16 mouse cellular contexts compared by ENCODE assay signal in genomic region chr9:107641666-107642065, GRCm38 (mm10). TPM values are rescaled to one million over a fixed set of nuclear protein-coding genes. Genes with fewer than 3 reads are reported as not detected.
DNase-seq lines count a peak whose midpoint lies in the region; ATAC-seq and TF ChIP-seq lines count a peak whose summit lies in the region.
"Had no signal": no experiment of that assay in that cellular context is flagged by ENCODE, and none has a peak within 500 bp of the region (broad histone marks: within the 10 kb centered on the region; RNA-seq: fewer than 3 reads in every experiment).

No protein-coding gene starts in this region.

- H3K4me1 ChIP-seq in midbrain, embryonic 10.5 days: peaks cover 69% of the 10 kb centered on the region
- H3K4me1 ChIP-seq in midbrain, embryonic 11.5 days (ENCODE audit: control insufficient read depth, insufficient read depth, low read length): peaks cover 36% of the 10 kb centered on the region
- peaks cover 3% of the 10 kb centered on the region; the same call in 1 of the 2 replicates for H3K4me1 ChIP-seq in bone marrow, adult 2 months (ENCODE audit: control insufficient read depth, insufficient read depth, low read length)
- peaks cover 28% of the 10 kb centered on the region for H3K4me1 ChIP-seq in limb, embryonic 12.5 days (replicated peaks)

- 35% methylated on average over 8 of the region's 8 CpGs for WGBS in midbrain, embryonic 10.5 days
- WGBS in midbrain, embryonic 11.5 days: 42% methylated on average over 8 of the region's 8 CpGs
- WGBS in bone marrow, adult 2 months: 78% methylated on average over 8 of the region's 8 CpGs
- 21% methylated on average over 8 of the region's 8 CpGs for WGBS in limb, embryonic 12.5 days

- H3K9me3 ChIP-seq in midbrain, embryonic 10.5 days (replicated peaks): no peaks in the 10 kb centered on the region
- no peaks in the 10 kb centered on the region for H3K9me3 ChIP-seq in midbrain, embryonic 11.5 days (ENCODE audit: control insufficient read depth, low read length)
- no peaks in the 10 kb centered on the region for H3K9me3 ChIP-seq in limb, embryonic 12.5 days
- H3K9me3 ChIP-seq: limb, embryonic 15.5 days; midbrain, embryonic 15.5 days had no signal

- DNase-seq in gastrocnemius, adult 2 months: no peak
- DNase-seq in gastrocnemius, postnatal 25 days: no peak
- no peak for DNase-seq in midbrain, embryonic 10.5 days (ENCODE audit: low spot score)
- DNase-seq in midbrain, embryonic 11.5 days (ENCODE audit: low spot score, missing footprints): no peak
- no peak for DNase-seq in cerebellum, adult 9-11 months
- no peak for DNase-seq in ovary, postnatal 36 days (ENCODE audit: low spot score)
- DNase-seq: cerebellum, adult 9-10 months; embryo, embryonic 11 days; heart, adult 2 months; heart, postnatal 10 days; liver, postnatal 0 days had no signal

- H3K27me3 ChIP-seq in midbrain, embryonic 10.5 days (ENCODE audit: low read depth, poor library complexity, severe bottlenecking): 0 out of 2 replicates have a peak, but pooled peaks cover 5% of the 10 kb centered on the region
- no peaks in the 10 kb centered on the region for H3K27me3 ChIP-seq in midbrain, embryonic 11.5 days (ENCODE audit: control insufficient read depth, insufficient read depth, low read length)
- no peaks in the 10 kb centered on the region for H3K27me3 ChIP-seq in limb, embryonic 12.5 days
- H3K27me3 ChIP-seq: limb, embryonic 15.5 days; midbrain, embryonic 15.5 days had no signal

- H3K36me3 ChIP-seq in midbrain, embryonic 10.5 days: no peaks in the 10 kb centered on the region
- no peaks in the 10 kb centered on the region for H3K36me3 ChIP-seq in midbrain, embryonic 11.5 days (ENCODE audit: control insufficient read depth, insufficient read depth, low read length)
- no peaks in the 10 kb centered on the region for H3K36me3 ChIP-seq in limb, embryonic 12.5 days
- H3K36me3 ChIP-seq: limb, embryonic 15.5 days; midbrain, embryonic 15.5 days had no signal

- H3K4me3 ChIP-seq in gastrocnemius, adult 2 months: no peak overlapping the region
- 0 out of 2 replicates have a peak overlapping the region, but pooled peaks have one; percentile 1 for H3K4me3 ChIP-seq in midbrain, embryonic 10.5 days
- no peak overlapping the region for H3K4me3 ChIP-seq in midbrain, embryonic 11.5 days (ENCODE audit: low read depth, low read length)
- no peak overlapping the region for H3K4me3 ChIP-seq in bone marrow, adult 2 months (replicated peaks; ENCODE audit: control insufficient read depth, low read depth, low read length)
- no peak overlapping the region for H3K4me3 ChIP-seq in limb, embryonic 12.5 days (replicated peaks)
- H3K4me3 ChIP-seq: heart, adult 2 months; limb, embryonic 15.5 days; midbrain, embryonic 15.5 days had no signal

- intact Hi-C loops in gastrocnemius, adult 2 months (cut with DNase I): loop anchor here (5.0 kb wide), 1 partner anchor 96 kb away; no protein-coding TSS in a partner anchor

- no peak for TF ChIP-seq POLR2A in bone marrow, adult 2 months (IDR thresholded peaks at IDR 0.05; ENCODE audit: borderline replicate concordance, control insufficient read depth, low read depth, low read length)

- no peak for ATAC-seq in midbrain, embryonic 11.5 days (ENCODE audit: low FRiP score)
- no peak for ATAC-seq in limb, embryonic 12.5 days (ENCODE audit: insufficient number of reproducible peaks, insufficient read depth, low FRiP score, low TSS enrichment, low read depth)
- ATAC-seq: liver, postnatal 0 days; midbrain, embryonic 15.5 days had no signal

- H3K9ac ChIP-seq in midbrain, embryonic 11.5 days (ENCODE audit: low read length): no peak overlapping the region
- H3K9ac ChIP-seq in limb, embryonic 12.5 days (replicated peaks): peak overlapping the region; percentile 31
- H3K9ac ChIP-seq: limb, embryonic 15.5 days; liver, postnatal 0 days; midbrain, embryonic 15.5 days had no signal

- no peak for TF ChIP-seq CTCF in gastrocnemius, adult 2 months (IDR thresholded peaks at IDR 0.05)
- no peak for TF ChIP-seq CTCF in bone marrow, adult 2 months (IDR thresholded peaks at IDR 0.05; ENCODE audit: control insufficient read depth, insufficient read depth, low read length)

- peak overlapping the region; percentile 29 for H3K27ac ChIP-seq in gastrocnemius, adult 2 months
- peak overlapping the region; percentile 83 for H3K27ac ChIP-seq in midbrain, embryonic 10.5 days (replicated peaks)
- no peak overlapping the region for H3K27ac ChIP-seq in midbrain, embryonic 11.5 days (ENCODE audit: low read depth, low read length)
- peak overlapping the region; percentile 78 for H3K27ac ChIP-seq in bone marrow, adult 2 months (ENCODE audit: control insufficient read depth, insufficient read depth, low read depth, low read length, poor library complexity)
- no peak overlapping the region for H3K27ac ChIP-seq in limb, embryonic 12.5 days
- H3K27ac ChIP-seq: limb, embryonic 15.5 days; midbrain, embryonic 15.5 days had no signal

- H3K4me2 ChIP-seq in midbrain, embryonic 11.5 days: no peak overlapping the region
- H3K4me2 ChIP-seq in limb, embryonic 12.5 days: no peak overlapping the region
- H3K4me2 ChIP-seq: limb, embryonic 15.5 days; midbrain, embryonic 15.5 days had no signal

RNA-seq across cellular contexts. Expression of gene Gnai2, which starts 6.5 kb away (rescaled TPM):
- total RNA-seq in gastrocnemius, adult 2 months (2021): 10 to 100 TPM; 59.9 to 77.7 TPM
- total RNA-seq in gastrocnemius, postnatal 25 days (2021): 10 to 100 TPM; 73.2 to 87.6 TPM
- 629 and 656 TPM in 2 replicates for polyA plus RNA-seq in midbrain, embryonic 10.5 days (2016; fragmentation: Nextera tagmentation; extraction: Ambion mirVana)
- 578 and 581 TPM in 2 replicates for polyA plus RNA-seq in midbrain, embryonic 11.5 days (2014; fragmentation: Nextera tagmentation; extraction: Ambion mirVana)
- polyA plus RNA-seq in bone marrow, adult 2 months (2011; ENCODE audit: insufficient read depth, insufficient read length, low replicate concordance, missing spikeins): 198 and 273 TPM in 2 replicates
- polyA plus RNA-seq in limb, embryonic 12.5 days (2016; fragmentation: Nextera tagmentation; extraction: Ambion mirVana): 400 and 416 TPM in 2 replicates

RNA-seq across cellular contexts. Expression of gene Slc38a3, which starts 27.7 kb away (rescaled TPM):
- total RNA-seq in gastrocnemius, adult 2 months (2021): 10 to 100 TPM; 60.8 to 94.7 TPM
- 10 to 100 TPM; 72.1 to 77.5 TPM for total RNA-seq in gastrocnemius, postnatal 25 days (2021)
- 9.3 and 11.6 TPM in 2 replicates for polyA plus RNA-seq in midbrain, embryonic 10.5 days (2016; fragmentation: Nextera tagmentation; extraction: Ambion mirVana)
- polyA plus RNA-seq in midbrain, embryonic 11.5 days (2014; fragmentation: Nextera tagmentation; extraction: Ambion mirVana): 11.2 and 11.7 TPM in 2 replicates
- polyA plus RNA-seq in bone marrow, adult 2 months (2011; ENCODE audit: insufficient read depth, insufficient read length, low replicate concordance, missing spikeins): 1.8 and 4.7 TPM in 2 replicates
- polyA plus RNA-seq in limb, embryonic 12.5 days (2016; fragmentation: Nextera tagmentation; extraction: Ambion mirVana): 3.5 and 5.0 TPM in 2 replicates

RNA-seq across cellular contexts. Expression of gene Sema3b, which starts 32.6 kb away (rescaled TPM):
- total RNA-seq in gastrocnemius, adult 2 months (2021): 10 to 100 TPM; 11.2 to 17.9 TPM
- 10 to 100 TPM; 18.1 to 19.4 TPM for total RNA-seq in gastrocnemius, postnatal 25 days (2021)
- 1.8 and 3.2 TPM in 2 replicates for polyA plus RNA-seq in midbrain, embryonic 10.5 days (2016; fragmentation: Nextera tagmentation; extraction: Ambion mirVana)
- 1.3 and 2.1 TPM in 2 replicates for polyA plus RNA-seq in midbrain, embryonic 11.5 days (2014; fragmentation: Nextera tagmentation; extraction: Ambion mirVana)
- polyA plus RNA-seq in bone marrow, adult 2 months (2011; ENCODE audit: insufficient read depth, insufficient read length, low replicate concordance, missing spikeins): 2.1 TPM in 1 of 2 replicates, not detected in the other
- 8.1 and 9.1 TPM in 2 replicates for polyA plus RNA-seq in limb, embryonic 12.5 days (2016; fragmentation: Nextera tagmentation; extraction: Ambion mirVana)

RNA-seq across cellular contexts. Expression of gene Gnat1, which starts 37.8 kb away (rescaled TPM):
- not detected for total RNA-seq in gastrocnemius, adult 2 months (2021)
- total RNA-seq in gastrocnemius, postnatal 25 days (2021): not detected
- polyA plus RNA-seq in midbrain, embryonic 10.5 days (2016; fragmentation: Nextera tagmentation; extraction: Ambion mirVana): 3.2 and 3.6 TPM in 2 replicates
- 1.1 and 1.4 TPM in 2 replicates for polyA plus RNA-seq in midbrain, embryonic 11.5 days (2014; fragmentation: Nextera tagmentation; extraction: Ambion mirVana)
- not detected in 2 replicates for polyA plus RNA-seq in bone marrow, adult 2 months (2011; ENCODE audit: insufficient read depth, insufficient read length, low replicate concordance, missing spikeins)
- polyA plus RNA-seq in limb, embryonic 12.5 days (2016; fragmentation: Nextera tagmentation; extraction: Ambion mirVana): 2.1 and 2.2 TPM in 2 replicates
- total RNA-seq: gastrocnemius, adult 18-20 months; heart, adult 2 months; heart, postnatal 10 days had no signal
- polyA plus RNA-seq: heart, adult 2 months had no signal

RNA-seq across cellular contexts. Expression of gene Ifrd2, which starts 54.2 kb away (rescaled TPM):
- 10 to 100 TPM; 48.5 to 50.4 TPM for total RNA-seq in gastrocnemius, adult 2 months (2021)
- total RNA-seq in gastrocnemius, postnatal 25 days (2021): 10 to 100 TPM; 44.2 to 45.3 TPM
- polyA plus RNA-seq in midbrain, embryonic 10.5 days (2016; fragmentation: Nextera tagmentation; extraction: Ambion mirVana): 46.3 and 56.8 TPM in 2 replicates
- 24.2 and 28.2 TPM in 2 replicates for polyA plus RNA-seq in midbrain, embryonic 11.5 days (2014; fragmentation: Nextera tagmentation; extraction: Ambion mirVana)
- 172 and 173 TPM in 2 replicates for polyA plus RNA-seq in bone marrow, adult 2 months (2011; ENCODE audit: insufficient read depth, insufficient read length, low replicate concordance, missing spikeins)
- polyA plus RNA-seq in limb, embryonic 12.5 days (2016; fragmentation: Nextera tagmentation; extraction: Ambion mirVana): 38.5 and 40.2 TPM in 2 replicates

Comparison
In these comparisons a context has a peak if more than half of its experiments do, and no peak if none do; other contexts are left out.
1. H3K27ac ChIP-seq: peak in gastrocnemius, adult 2 months (single experiment), midbrain, embryonic 10.5 days (single experiment) and bone marrow, adult 2 months (single experiment); none in midbrain, embryonic 11.5 days (single experiment) and limb, embryonic 12.5 days (single experiment).